Comparison of ENCODE assay signal across 22 mouse cellular contexts in the genomic region with DNA sequence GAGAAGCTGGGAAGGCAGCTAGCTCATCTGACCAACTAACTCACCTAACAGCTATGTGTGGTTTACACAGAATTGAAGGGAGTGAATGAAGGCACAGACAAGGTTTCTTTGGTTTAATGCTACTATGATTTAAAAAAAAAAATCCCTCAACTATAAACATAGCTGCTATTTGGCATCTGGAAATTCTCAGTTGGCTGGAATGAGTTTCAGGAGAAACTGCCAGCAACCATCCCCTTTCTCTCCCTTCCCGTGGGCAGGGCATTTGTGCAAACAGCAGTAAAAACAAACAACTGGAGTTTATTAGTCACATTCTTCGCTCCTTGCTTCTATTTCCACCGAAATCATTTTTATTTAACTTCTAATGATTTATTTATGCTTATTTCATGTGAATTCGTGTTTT. TPM values are rescaled to one million over a fixed set of nuclear protein-coding genes. Genes with fewer than 3 reads are reported as not detected.
DNase-seq lines count a peak whose midpoint lies in the region; ATAC-seq and TF ChIP-seq lines count a peak whose summit lies in the region.
"Had no signal": no experiment of that assay in that cellular context is flagged by ENCODE, and none has a peak within 500 bp of the region (broad histone marks: within the 10 kb centered on the region; RNA-seq: fewer than 3 reads in every experiment).

No protein-coding gene starts in this region.

- ATAC-seq in lung, embryonic 14.5 days (ENCODE audit: insufficient read depth), result no peak
- ATAC-seq: forebrain, embryonic 14.5 days; hindbrain, embryonic 16.5 days had no signal

- H3K36me3 ChIP-seq in lung, embryonic 14.5 days (ENCODE audit: insufficient read depth), result no peaks in the 10 kb centered on the region

- TF ChIP-seq CTCF in lung, embryonic 14.5 days (IDR thresholded peaks at IDR 0.05; ENCODE audit: low read depth), result no peak
- TF ChIP-seq CTCF in lung, adult 2 months (IDR thresholded peaks at IDR 0.05; ENCODE audit: insufficient read depth, low read length), result no peak
- no peak for TF ChIP-seq CTCF in cerebellum, adult 2 months (IDR thresholded peaks at IDR 0.05; ENCODE audit: borderline replicate concordance, insufficient read depth, low read depth, low read length)

- no peak overlapping the region for H3K4me3 ChIP-seq in lung, embryonic 14.5 days (ENCODE audit: low read depth, low read length)
- no peak overlapping the region for H3K4me3 ChIP-seq in lung, adult 2 months (replicated peaks; ENCODE audit: extremely low read depth, low read depth, low read length)
- H3K4me3 ChIP-seq in cerebellum, adult 2 months (replicated peaks; ENCODE audit: insufficient read depth, low read depth, low read length), result no peak overlapping the region

- no peaks in the 10 kb centered on the region for H3K27me3 ChIP-seq in lung, embryonic 14.5 days (ENCODE audit: insufficient read depth, low read length)
- no peaks in the 10 kb centered on the region; the same call in 1 of the 2 replicates for H3K27me3 ChIP-seq in cerebellum, adult 2 months (ENCODE audit: control insufficient read depth, insufficient read depth, low read length)

- TF ChIP-seq POLR2A in lung, adult 2 months (IDR thresholded peaks at IDR 0.05; ENCODE audit: borderline replicate concordance, extremely low read depth, low read depth, low read length), result no peak
- TF ChIP-seq POLR2A in cerebellum, adult 2 months (IDR thresholded peaks at IDR 0.05; ENCODE audit: borderline replicate concordance, insufficient read depth, low read length), result no peak

- no peaks in the 10 kb centered on the region for H3K9me3 ChIP-seq in lung, embryonic 14.5 days (ENCODE audit: low read depth, low read length)

- peaks cover 10% of the 10 kb centered on the region; the same call in 1 of the 2 replicates for H3K4me1 ChIP-seq in lung, embryonic 14.5 days (ENCODE audit: insufficient read depth)
- H3K4me1 ChIP-seq in lung, adult 2 months (ENCODE audit: control insufficient read depth, insufficient read depth, low read length), result peaks cover 4% of the 10 kb centered on the region; the same call in 1 of the 2 replicates
- peaks cover 4% of the 10 kb centered on the region for H3K4me1 ChIP-seq in cerebellum, adult 2 months (ENCODE audit: control insufficient read depth, insufficient read depth, low read length)

- H3K9ac ChIP-seq in lung, embryonic 14.5 days, result no peak overlapping the region

- H3K27ac ChIP-seq in lung, embryonic 14.5 days (ENCODE audit: low read depth), result no peak overlapping the region
- no peak overlapping the region for H3K27ac ChIP-seq in cerebellum, adult 2 months (ENCODE audit: insufficient read depth, low read length)

- no peak overlapping the region for H3K4me2 ChIP-seq in lung, embryonic 14.5 days

- DNase-seq in lung, embryonic 14.5 days, result peak; percentile 61
- no peak for DNase-seq in lung, adult 2 months
- DNase-seq in 3T3-L1 (ENCODE audit: low read depth, low spot score), result peak; percentile 42
- DNase-seq in NIH3T3 (ENCODE audit: low read depth), result peak; percentile 76
- peak; percentile 26 for DNase-seq in lung, postnatal 25 days (ENCODE audit: low spot score)
- no peak for DNase-seq in cerebellum, adult 2 months
- DNase-seq in layer of hippocampus, postnatal 14 days (ENCODE audit: low spot score in 2 of 2), result no peak
- DNase-seq: adrenal gland, postnatal 10 days; B cell, adult 2 months; cerebellum, adult 11 months; cerebellum, adult 9-11 months; gastrocnemius, postnatal 14 days; heart, postnatal 14 days; kidney, adult 9 months; kidney, postnatal 10 days; liver; midbrain, embryonic 14.5 days; retina, postnatal 1 day; right cerebral cortex, postnatal 14 days; thymus, adult 2 months had no signal

- 47% methylated on average over 4 of the region's 4 CpGs for WGBS in lung, embryonic 14.5 days
- WGBS in lung, adult 2 months, result 47% methylated on average over 4 of the region's 4 CpGs
- 93% methylated on average over 4 of the region's 4 CpGs for WGBS in cerebellum, adult 2 months

RNA-seq across cellular contexts. Expression of a gene that starts 2.4 kb away (rescaled TPM):
- polyA plus RNA-seq in lung, embryonic 14.5 days (2014; fragmentation: Nextera tagmentation; extraction: Ambion mirVana), result 29.0 and 29.1 TPM in 2 replicates
- polyA plus RNA-seq in lung, adult 2 months (2012; rRNA removed), result 43.0 and 65.1 TPM in 2 replicates
- polyA plus RNA-seq in cerebellum, adult 2 months (2012; rRNA removed), result 21.1 and 25.3 TPM in 2 replicates
- total RNA-seq in layer of hippocampus, postnatal 14 days (2021), result 10 to 100 TPM; 27.2 to 30.5 TPM

Comparison
In these comparisons a context has a peak if more than half of its experiments do, and no peak if none do; other contexts are left out.
1. DNase-seq: peak in lung, embryonic 14.5 days (single experiment), 3T3-L1 (single experiment), NIH3T3 (single experiment) and lung, postnatal 25 days (single experiment); none in lung, adult 2 months (single experiment), cerebellum, adult 2 months (0 of 2) and layer of hippocampus, postnatal 14 days (0 of 2).